Mouse (Mus musculus): ENCODE data around the gene Gna15.

Gene Gna15

DNA sequence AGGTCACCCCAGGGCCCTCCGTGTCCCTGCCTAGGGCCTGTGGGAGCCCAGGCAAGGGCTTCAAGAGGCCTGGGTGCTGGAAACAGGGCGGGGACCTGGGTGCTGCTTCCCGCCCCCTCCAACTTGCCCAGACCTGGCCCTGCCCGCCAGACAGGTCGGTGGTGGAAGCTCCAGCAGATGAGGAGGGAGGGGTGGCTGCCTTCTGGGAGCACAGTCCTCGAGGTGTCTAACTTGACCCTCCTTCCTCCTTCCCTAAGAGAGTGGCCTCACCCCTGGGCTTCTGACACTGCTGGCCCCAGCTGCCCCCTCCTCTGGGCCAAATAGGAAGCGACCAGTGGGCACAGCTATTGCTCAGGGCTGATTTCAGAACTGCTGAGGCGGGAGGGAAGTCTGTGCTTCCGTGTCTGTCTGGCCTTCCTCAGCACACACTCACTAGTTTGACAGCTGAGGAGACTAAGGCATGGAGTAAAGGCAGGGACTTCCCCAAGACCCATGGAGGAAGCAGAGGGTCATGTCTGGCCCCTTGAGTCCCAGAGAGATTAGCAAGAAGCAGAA is at the start of gene Gna15:
Gna15 (minus strand) TSS at position 175 of the 555 bp plus-strand sequence.
- peak in 1 of 2 experiments; percentile 56 for DNase-seq (ENCODE audit: low spot score in 2 of 2)

DNA sequence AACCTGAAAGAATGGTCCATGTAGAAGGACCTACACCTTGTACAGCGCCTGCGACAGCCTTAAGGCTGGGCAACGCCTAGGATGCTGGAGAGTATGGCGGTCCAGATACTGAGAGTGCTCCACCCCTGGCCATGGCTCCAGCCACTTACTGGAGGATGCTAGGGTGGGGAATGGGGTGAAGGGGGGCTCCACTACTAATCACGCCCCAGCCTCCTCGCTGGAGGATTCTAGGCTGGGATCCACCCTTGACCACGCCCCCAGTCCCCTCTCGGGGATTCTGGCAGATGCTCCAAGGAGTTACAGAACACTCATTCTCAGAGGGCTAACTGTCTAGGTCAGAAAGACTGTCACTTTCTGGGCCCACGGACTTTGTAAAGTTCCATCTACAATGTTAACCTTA is 49.0 kb upstream of the Gna15 start:
- DNase-seq (ENCODE audit: low spot score in 2 of 2): peak; percentile 77 to 82

DNA sequence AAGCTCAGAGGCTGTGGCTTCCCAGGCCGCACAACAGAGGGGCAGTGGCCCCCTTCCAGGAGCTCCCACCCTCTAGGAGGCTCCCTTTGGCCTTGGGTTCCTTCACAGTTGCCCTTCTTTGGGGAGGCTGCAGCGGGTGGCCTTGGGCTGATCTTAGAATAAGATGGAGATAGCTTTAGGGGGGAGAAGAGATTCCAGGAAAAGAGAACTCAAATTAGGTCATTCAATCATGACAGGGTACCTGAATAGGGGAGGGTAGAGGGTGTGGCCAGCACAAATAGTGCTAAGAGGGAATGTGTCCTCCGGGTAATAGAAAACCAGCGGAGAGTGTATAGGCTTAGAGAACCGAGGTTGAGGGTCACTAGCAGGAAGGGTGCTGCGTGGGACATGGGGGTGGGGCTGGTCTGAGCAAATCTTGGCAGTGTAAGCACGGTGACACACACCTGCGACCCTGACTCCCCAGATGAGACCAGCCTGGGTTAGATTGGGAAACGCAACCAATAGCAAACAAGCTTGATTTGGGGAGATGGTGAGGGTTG is 48.2 kb upstream of the Gna15 start:
- DNase-seq (ENCODE audit: low spot score in 2 of 2): no peak

DNA sequence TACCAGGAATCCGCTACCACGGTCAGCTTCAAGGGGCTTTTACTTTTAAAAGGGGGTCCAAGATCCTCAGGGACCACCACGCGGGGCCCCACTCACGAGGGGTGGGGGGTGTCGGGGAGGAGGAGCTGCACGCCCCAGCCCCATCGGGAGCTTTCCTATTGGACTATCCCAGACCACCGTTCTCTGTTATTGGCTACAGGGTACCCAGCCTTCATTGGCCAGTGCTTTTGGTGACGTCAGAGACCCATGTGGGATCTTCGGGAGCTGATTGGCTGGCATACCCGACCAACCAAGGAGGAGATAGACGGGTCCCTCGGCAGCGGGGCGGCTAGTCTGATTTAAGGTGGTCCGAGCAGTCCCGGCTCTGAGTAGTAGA is 47.5 kb upstream of the Gna15 start:
- DNase-seq (ENCODE audit: low spot score in 2 of 2): peak; percentile 99

DNA sequence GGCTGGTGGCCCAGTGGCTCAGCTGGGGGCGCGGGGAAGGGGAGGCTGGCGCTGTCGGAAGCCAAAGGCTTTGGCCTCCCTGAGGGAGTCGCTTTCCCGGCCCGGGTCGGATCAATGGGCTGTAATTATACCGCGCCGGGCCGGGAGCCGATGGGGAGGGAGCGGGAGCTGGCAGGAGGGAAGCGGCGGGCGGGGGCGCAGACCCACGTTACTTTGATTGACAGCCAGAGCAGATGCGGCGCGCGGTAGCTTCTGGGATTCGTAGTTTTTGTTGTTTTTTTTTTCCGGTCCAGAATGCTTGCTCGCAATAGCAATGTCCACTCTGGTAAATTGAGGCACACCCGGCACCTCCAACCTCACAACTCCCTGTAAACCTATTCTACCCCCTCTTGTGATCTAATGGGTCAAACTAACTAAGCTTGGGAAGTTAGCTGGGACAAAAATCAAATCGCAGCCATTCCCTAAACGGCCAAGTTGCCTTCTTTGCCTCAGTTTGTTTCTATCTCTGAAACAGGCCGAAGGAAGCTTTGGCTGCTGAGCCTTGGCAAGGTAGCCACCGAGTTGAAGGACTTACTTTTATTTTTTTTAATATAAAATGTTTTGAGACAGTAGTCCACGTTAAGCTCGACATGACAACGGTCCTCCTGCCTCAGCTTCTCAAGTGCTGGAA is 46.9 kb upstream of the Gna15 start:
- DNase-seq (ENCODE audit: low spot score in 2 of 2): peak; percentile 93 to 95

DNA sequence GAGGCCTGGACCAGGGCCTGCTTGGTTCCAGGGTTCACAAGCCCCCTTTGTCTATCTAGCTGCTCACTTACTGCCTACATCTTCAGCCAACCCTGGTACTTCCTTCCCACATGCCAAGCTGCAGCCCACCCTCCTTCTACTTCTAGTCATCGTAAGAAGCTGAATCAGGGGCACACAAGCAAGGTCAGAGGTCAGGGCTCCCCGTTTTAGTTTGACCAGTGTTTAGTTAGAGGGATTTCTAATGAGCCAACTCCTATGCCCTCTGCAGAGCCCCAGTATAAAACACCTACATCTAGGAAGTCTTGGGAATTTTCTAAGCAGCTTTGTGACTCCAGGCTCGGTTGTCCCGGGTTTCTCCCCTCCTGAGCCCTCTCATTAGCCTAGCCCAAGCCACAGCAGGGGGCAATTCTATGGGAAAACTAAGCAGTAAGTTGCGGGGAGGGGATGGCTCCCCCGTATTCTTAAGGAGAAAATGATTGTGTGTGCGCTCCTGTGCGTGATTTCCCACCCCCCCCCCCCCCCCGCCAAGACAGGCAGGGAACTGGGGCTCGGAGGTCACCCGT is 46.3 kb upstream of the Gna15 start:
- DNase-seq (ENCODE audit: low spot score in 2 of 2): no peak

DNA sequence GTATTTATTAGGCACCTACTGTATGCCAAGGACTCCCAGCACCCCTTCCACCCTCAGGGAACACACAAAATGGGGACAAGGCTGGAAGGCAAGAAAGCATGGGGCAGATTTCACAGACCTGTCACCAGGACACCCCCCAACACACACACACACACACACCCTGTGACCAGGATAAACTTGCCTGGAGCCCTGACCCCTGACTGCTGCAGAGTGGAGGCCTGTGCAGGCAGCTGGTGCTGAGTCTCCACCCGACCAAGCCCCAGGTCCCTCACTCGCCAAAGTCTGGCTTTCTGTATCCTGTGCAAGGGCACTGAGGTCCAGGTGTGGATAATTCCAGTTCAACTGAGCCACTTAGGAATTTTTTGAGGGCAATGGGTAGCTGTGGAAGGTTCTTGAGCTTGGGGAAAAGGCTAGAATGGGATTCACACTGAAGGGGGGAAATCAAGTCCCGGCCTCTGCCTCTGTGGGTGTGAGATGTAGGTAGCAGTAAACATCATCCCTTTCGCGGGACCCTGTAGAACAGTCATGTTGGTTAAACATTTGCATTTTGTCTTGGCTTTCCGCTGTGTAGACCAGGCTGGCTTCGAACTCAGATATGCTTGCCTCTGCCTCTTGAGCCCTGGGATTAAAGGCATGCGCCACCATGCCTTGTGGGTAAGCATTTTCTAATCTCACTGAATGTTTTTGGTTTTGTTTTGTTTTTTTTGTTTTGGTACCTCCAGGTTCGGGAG is 45.6 kb upstream of the Gna15 start:
- DNase-seq (ENCODE audit: low spot score in 2 of 2): no peak

DNA sequence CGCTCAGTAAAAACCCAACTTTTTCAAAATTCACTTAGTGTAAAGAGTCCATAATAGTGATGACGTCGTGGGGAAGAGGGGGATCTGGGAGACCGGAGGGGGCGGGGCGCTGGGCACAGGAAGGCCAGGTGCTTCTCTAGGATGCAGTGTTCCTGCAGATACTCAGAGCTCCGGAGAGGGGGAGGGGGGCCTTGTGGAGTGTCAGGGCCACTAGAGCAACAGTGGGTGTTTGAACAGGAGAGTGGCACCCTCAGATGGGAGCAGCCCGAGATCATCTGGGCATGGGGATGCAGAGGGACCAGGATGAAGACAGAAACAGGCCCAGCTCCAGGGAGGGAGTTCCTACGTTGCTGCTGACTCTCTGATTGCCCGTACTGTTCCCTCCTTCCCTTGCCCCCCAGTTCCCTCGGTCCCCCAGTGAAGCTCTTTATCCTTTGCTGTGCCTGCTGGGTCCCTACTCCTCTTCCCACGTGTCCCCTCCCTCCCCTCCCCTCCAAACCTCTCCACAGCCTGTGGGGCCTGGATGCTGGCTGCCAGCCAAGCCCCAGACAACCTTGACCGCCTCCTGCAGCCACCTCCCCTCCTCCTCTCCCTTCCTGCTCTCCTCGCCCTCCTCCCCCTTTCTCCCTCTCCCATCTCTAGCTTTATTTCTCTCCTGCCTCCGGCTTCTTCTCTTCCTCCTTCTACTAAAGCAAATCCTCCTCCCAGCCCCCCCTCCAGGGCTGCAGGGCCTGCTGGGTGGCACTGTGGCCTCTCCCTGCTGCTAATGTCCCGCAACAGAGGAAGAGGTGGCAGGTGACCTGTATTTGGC is 44.6 kb upstream of the Gna15 start:
- peak in 1 of 2 experiments; percentile 75 for DNase-seq (ENCODE audit: low spot score in 2 of 2)

DNA sequence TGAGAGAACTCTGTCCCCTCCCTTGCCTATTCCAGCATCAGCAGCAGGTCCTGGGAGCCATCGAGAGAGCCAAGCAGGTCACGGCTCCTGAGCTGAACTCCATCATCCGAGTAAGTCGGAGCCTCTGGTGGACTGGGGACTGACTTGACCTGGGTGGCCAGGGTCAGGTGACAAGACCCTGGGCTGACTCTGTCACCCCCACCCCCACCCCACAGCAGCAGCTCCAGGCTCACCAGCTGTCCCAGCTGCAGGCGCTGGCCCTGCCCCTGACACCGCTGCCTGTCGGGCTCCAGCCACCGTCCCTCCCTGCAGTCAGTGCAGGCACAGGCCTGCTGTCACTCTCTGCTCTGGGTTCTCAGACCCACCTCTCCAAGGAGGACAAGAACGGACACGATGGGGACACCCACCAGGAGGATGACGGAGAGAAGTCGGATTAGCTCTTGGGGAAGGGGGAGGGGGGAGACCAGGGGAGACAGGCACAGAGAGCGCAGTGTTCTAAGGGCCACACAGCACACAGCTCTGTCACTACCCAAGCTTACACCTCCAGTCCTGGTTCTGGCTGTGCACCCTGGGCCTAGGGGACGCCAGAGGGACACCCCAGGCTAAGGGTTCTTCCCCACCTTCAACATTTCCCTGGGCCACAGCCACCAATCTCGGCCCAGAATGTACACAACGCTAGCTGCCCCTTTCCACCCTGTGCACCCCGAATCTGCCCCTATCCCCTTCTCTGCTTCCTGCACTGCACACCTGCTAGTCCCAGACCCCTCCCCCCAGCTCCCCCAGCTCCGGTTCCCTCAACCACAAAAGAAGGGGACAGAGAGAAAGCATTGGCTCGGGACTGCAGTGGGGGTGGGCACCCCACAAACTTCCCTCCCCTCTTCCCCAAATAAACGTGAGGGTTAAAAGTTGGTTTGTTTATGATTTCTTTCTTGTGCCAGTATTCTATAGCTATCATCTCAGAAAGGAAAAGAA is 41.5 kb upstream of the Gna15 start:
- DNase-seq (ENCODE audit: low spot score in 2 of 2): no peak

DNA sequence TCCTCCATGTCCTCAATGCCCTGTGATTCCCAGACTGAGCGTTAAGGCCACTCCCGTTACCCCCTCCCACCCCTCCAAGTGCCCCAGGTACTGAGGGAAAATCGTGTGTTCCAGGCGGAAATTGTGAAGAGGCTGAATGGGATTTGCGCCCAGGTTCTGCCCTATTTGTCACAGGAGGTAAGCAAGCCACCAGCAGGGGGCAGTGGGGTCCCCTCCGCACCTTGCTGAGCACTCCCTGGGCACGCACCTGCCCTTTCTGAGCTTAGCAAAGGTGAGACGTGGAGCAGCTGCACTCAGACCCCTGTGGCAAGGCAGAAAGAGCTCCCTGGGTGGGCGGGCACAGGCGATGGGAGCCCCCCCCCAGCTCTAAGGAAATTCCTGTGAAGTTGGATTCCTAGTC is 40.7 kb upstream of the Gna15 start:
- no peak for DNase-seq (ENCODE audit: low spot score in 2 of 2)

DNA sequence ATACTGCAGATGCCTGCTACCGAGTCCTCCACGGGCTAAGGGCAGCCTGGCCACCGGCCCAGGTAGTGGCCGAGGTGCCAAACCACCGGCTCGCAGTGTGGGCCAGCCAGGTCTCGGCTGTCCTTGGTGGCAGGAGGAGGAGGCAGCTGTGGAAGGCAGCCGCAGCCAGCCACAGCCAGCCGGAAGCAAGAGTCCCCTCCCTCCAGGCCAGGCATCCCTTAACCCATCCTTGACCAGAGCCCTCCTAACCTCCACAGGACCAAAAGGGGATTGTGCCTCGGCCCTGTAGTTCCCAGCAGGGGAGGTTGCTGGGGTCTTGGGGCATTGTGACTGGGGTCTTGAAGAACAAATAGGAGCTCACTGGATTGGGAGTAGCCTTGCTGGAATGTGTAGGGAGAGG is 40.2 kb upstream of the Gna15 start:
- peak in 1 of 2 experiments; percentile 60 for DNase-seq (ENCODE audit: low spot score in 2 of 2)

DNA sequence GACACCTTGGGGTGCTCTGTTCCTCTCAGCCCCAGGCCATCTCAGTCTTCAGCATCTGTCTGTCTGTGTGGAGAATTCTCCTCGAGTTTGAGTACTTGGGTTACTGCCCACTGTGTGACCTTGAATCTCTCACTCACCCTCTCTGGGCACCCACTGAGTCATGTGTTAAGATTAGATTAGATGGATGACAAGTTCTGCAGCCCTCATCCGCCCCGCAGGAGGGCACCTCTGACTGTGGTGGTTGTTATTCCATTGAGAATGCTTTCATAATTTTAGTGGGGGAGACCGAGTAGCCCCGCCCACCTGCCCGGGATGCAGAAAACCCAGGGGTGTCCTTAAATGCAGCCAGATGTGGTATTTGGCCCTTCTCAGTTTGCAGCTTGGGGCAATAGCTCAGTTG is 39.5 kb upstream of the Gna15 start:
- DNase-seq (ENCODE audit: low spot score in 2 of 2): no peak

DNA sequence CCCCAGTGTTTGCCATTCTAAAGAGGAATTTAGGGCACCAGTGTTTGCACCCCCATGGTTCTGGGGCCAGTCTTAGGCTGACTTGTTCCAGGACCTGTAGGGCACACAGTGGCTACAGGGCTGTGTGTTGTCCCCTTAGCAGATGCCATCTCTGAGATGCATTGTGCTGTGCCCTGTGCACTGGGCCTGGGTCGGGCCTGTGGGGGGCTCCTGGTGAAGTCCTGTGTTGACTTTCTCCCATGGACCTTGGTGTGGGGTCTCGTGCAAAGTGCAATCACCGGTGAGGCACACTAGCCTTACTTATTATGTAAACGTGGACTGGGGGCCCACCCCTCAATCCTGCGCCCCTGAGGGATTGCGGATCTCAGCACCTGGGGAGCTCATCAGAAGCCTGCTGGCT is 38.4 kb upstream of the Gna15 start:
- no peak for DNase-seq (ENCODE audit: low spot score in 2 of 2)

DNA sequence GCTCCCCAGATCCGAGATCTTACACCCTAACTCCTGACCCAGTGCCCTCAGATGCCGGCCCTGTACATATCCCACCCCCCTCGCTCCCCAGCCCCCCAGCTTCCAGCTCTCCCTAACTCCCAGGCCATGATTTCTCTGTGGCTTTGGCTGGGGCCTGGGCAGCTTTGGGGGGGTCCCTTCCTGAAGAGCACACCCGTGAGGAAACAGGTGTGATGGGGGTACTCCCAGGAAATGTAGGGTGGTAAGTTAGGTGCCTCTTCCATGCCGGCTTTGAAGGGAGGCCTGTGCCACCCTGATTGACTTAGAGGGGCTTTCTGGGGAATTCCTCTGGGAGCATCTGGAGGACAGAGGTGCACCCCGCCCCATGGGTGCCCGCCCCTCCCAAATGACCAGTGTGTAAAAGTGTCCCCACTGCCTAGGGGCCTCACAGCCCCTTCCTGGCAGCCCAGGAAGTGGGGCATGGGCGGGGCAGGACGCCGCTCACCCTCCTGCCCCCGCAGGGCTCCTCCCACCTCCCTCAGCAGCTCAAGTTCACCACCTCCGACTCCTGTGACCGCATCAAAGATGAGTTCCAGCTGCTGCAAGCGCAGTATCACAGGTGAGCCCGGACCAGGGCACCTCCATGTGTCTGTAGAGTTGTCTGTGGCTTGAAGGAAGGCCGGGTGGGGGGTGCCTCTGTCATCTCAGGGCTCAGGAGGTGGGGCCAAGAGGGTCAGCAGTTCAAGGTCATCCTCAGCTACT is 36.9 kb upstream of the Gna15 start:
- DNase-seq (ENCODE audit: low spot score in 2 of 2): no peak

DNA sequence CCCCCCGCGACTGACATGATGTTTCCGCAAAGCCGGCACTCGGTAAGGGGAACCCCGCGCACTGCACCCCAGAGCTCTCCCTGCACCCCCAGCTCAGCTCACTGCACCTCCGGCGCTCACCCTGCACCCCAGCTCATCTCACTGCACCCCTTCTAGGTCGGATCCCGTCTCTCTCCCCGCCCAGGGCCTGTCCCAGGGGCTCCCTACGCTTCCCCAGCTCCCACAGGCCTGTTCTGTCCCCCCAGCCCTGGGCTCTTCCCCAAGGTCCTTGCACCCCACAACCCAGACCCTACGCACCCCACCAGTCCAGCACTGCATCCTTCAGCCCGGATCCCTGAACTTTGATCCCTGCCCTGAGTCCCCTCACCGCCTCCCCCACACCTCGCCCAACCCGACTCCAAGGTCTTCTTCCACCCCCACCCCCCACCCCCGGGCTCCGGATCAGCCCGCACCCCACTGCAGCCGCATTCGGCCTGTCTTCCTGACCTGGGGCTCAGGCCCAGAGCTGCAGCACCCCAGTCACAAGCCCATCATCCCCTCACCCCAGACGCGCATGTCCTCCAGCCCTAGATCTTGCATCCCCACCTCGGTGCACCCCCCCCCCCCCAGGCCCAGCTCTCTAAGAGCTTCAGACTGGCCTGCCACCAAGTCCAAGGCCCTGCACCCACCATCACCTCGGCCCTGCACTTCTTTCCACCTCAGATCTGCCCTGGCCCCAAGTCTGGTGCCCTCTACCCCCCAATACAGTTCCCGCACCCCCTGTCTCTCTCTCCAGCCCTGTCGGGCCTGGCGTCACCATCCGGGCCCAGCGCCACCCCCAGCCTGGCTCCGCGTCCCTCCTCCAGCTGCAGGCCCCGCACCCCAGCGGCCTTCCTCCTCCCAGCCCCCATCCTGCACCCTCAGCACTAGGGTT is 35.9 kb upstream of the Gna15 start:
- DNase-seq (ENCODE audit: low spot score in 2 of 2): peak in 1 of 2 experiments; percentile 66

DNA sequence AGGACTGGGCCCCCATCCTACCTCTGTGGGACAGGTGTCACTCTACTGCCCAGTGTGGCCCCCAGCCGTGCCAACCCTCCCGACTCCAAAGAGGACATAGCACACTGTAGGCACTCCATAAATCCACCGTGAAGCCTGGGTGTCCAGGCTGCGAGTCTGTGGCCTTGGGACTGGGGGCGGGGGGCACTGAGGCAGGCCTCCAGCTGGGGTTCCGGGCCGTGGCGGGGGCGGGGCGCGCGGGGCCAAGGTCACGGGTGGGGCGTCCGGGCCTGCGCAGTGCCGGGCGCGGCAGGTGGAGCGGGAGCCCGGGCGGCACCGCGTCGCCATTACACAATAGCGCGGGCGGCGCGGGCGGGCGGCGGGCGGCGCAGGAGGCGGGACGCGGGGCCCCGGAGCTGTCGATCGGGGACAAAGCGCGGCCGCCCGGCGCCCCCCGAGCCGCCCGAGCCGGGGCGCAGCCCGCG is 35.2 kb upstream of the Gna15 start, which contains the start of gene Aes:
Aes (plus strand) TSS at position 326 of the 464 bp plus-strand sequence.
- peak; percentile 78 to 82 for DNase-seq (ENCODE audit: low spot score in 2 of 2)

DNA sequence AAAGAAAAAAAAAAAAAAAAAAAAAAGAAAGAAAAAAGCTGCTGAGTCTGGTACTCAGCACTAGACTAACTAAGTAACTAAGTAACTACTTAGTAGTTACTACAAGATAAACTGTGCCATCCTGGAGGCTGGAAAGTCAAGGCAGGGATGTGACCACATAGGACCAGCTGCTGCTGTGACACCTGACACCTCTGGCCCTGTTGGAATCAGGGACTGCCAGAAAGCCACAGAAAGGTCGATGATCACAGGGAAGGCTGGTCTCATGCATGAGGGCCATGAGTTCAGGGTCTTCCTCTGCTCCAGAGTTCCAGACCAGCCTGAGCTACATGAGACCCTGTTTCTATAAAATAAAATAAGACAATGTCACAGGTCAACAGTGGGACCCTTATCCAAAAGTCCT is 33.5 kb upstream of the Gna15 start:
- no peak for DNase-seq (ENCODE audit: low spot score in 2 of 2)

DNA sequence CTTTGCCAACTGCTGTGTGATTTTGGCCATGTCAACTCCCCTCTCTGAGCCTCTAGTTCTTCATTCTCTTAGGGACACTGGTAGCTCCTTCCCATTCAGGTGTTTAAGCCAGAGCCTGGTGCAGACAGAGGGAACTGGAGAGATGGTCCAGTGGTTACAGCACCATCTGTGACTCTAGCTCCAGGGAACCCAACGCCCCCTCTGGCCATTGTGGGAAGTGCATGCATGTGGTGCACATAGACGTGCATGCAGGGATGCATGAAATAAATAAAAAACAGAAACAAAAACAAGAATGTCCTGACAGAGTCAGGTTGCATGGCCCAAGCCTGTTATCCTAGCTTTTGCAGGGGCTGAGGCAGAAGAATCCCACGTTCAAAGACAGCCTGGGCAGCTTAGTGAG is 32.3 kb upstream of the Gna15 start:
- no peak for DNase-seq (ENCODE audit: low spot score in 2 of 2)

All from urinary bladder, postnatal 4 days (tissue).